Mouse (Mus musculus) liver, embryonic 14.5 days (tissue): ENCODE measurements around the gene Lcn6.

Experiments
- CTCF ChIP-seq: IDR thresholded peaks from 2 replicates; pipeline ENCODE4 v1.5.1; 2016; ENCODE audit warnings: antibody characterized with exemption, low read depth, control low read depth
- EP300 ChIP-seq: IDR thresholded peaks from 2 replicates; pipeline ENCODE4 v1.6.1; 2016; ENCODE audit warnings: antibody characterized with exemption, low read depth

- TF ChIP-seq CTCF (no peak), EP300 (no peak)
Measured at GRCm38 (mm10) chr2:25633616-25634015, 43.0 kb upstream of the Lcn6 start.
